ENCODE assay signal across 8 mouse cellular contexts in the genomic region with DNA sequence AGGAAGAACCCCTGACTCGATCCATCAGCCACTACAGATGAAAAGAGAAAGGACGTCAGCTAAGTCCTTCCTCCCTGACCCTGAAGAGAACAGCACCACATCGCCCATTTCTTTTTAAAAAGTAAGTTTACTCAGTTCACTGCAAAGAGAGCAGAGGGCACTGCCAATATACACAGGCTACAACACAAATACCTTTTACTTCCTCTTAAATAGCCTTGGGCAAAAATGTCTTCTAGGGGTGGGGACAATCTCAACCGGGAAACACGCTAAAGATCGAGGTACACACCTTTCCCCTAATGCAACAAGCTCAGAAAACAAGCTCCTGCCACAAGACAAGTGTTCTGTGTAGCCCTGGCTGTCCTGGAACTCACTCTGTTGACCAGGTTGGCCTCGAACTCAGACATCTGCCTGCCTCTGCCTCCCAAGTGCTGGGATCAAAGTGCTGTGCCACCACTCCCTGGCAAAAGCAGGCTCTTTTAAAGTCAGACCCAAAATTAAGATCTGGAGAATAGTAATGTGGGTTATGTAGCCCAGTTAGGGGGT. TPM values are rescaled to one million over a fixed set of nuclear protein-coding genes. Genes with fewer than 3 reads are reported as not detected.
DNase-seq lines count a peak whose midpoint lies in the region; ATAC-seq lines count a peak whose summit lies in the region.

No protein-coding gene starts in this region.

- WGBS in hindbrain, embryonic 14.5 days, result 94% methylated on average over 7 of the region's 7 CpGs
- 89% methylated on average over 7 of the region's 7 CpGs for WGBS in midbrain, embryonic 10.5 days

- DNase-seq in kidney, adult 9 months, result peak; percentile 44
- no peak for DNase-seq in kidney, postnatal 14 days
- DNase-seq in MEL-GATA-1-ER (ENCODE audit: extremely low read depth, low read depth), result peak; percentile 44
- DNase-seq in hindbrain, embryonic 14.5 days (ENCODE audit: low spot score), result no peak
- no peak for DNase-seq in midbrain, embryonic 10.5 days (ENCODE audit: low spot score)
- no peak for DNase-seq in layer of hippocampus, postnatal 10 days (ENCODE audit: low spot score in 2 of 2)
- no peak for DNase-seq in ovary, postnatal 14 days (ENCODE audit: low spot score)
- DNase-seq in thymus, postnatal 4 days, result no peak

- ATAC-seq in hindbrain, embryonic 14.5 days (ENCODE audit: low FRiP score), result no peak

- peaks cover 39% of the 10 kb centered on the region for H3K36me3 ChIP-seq in hindbrain, embryonic 14.5 days (replicated peaks; ENCODE audit: control insufficient read depth, insufficient read depth)
- H3K36me3 ChIP-seq in midbrain, embryonic 10.5 days, result peaks cover 51% of the 10 kb centered on the region

- peak overlapping the region; percentile 77 for H3K4me2 ChIP-seq in hindbrain, embryonic 14.5 days (replicated peaks)

- peak overlapping the region; percentile 91; the same call in 1 of the 2 replicates for H3K4me3 ChIP-seq in hindbrain, embryonic 14.5 days (replicated peaks; ENCODE audit: low read length)
- peak overlapping the region; percentile 96 for H3K4me3 ChIP-seq in midbrain, embryonic 10.5 days

- no peaks in the 10 kb centered on the region for H3K9me3 ChIP-seq in hindbrain, embryonic 14.5 days (ENCODE audit: control insufficient read depth, low read length)
- H3K9me3 ChIP-seq in midbrain, embryonic 10.5 days (replicated peaks), result no peaks in the 10 kb centered on the region

- H3K9ac ChIP-seq in hindbrain, embryonic 14.5 days, result no peak overlapping the region

- H3K4me1 ChIP-seq in hindbrain, embryonic 14.5 days (replicated peaks; ENCODE audit: control insufficient read depth, insufficient read depth, low read length), result peaks cover 13% of the 10 kb centered on the region
- peaks cover 26% of the 10 kb centered on the region for H3K4me1 ChIP-seq in midbrain, embryonic 10.5 days

- H3K27ac ChIP-seq in hindbrain, embryonic 14.5 days, result no peak overlapping the region
- H3K27ac ChIP-seq in midbrain, embryonic 10.5 days (replicated peaks), result no peak overlapping the region

- no peaks in the 10 kb centered on the region for H3K27me3 ChIP-seq in hindbrain, embryonic 14.5 days (ENCODE audit: control insufficient read depth, insufficient read depth, low read length)
- no peaks in the 10 kb centered on the region for H3K27me3 ChIP-seq in midbrain, embryonic 10.5 days (ENCODE audit: low read depth, poor library complexity, severe bottlenecking)

RNA-seq across cellular contexts. Expression of a gene that starts 1.6 kb away (rescaled TPM):
- polyA plus RNA-seq in hindbrain, embryonic 14.5 days (2014; fragmentation: Nextera tagmentation; extraction: Ambion mirVana), result 45.6 and 47.7 TPM in 2 replicates
- polyA plus RNA-seq in midbrain, embryonic 10.5 days (2016; fragmentation: Nextera tagmentation; extraction: Ambion mirVana), result 66.7 and 72.6 TPM in 2 replicates
- total RNA-seq in layer of hippocampus, postnatal 10 days (2021), result 10 to 100 TPM; 22.8 to 26.9 TPM

Comparison
In these comparisons a context has a peak if more than half of its experiments do, and no peak if none do; other contexts are left out.
1. DNase-seq: peak in kidney, adult 9 months (single experiment) and MEL-GATA-1-ER (single experiment); none in kidney, postnatal 14 days (single experiment), hindbrain, embryonic 14.5 days (single experiment), midbrain, embryonic 10.5 days (single experiment), layer of hippocampus, postnatal 10 days (0 of 2), ovary, postnatal 14 days (single experiment) and thymus, postnatal 4 days (single experiment).